Mouse (Mus musculus) heart, adult 2 months (tissue): ENCODE measurements at regions not wholly inside any gene's neighbourhood (a gene's known extent, or its start where the extent isn't known, plus 50 kb on each side); places are given as distances from the start of the nearest gene placed in this dataset.

Experiments
- CTCF ChIP-seq: fragments of 200-600 bp; IDR thresholded peaks from 2 replicates; pipeline ENCODE4 v1.8.1; 2022; ENCODE audit warnings: antibody characterized with exemption, mild to moderate bottlenecking, moderate library complexity
- EP300 ChIP-seq: fragments of 200-500 bp; IDR thresholded peaks from 2 replicates; pipeline ENCODE4 v1.6.1; 2011; ENCODE audit warnings: low read depth, low read length, control low read depth; ENCODE audit not compliant: insufficient read depth
- POLR2A ChIP-seq: fragments of 200-500 bp; IDR thresholded peaks from 2 replicates; pipeline ENCODE4 v1.6.1; 2011; ENCODE audit warnings: mild to moderate bottlenecking, low read depth, low read length, control low read depth; ENCODE audit not compliant: insufficient read depth

DNA sequence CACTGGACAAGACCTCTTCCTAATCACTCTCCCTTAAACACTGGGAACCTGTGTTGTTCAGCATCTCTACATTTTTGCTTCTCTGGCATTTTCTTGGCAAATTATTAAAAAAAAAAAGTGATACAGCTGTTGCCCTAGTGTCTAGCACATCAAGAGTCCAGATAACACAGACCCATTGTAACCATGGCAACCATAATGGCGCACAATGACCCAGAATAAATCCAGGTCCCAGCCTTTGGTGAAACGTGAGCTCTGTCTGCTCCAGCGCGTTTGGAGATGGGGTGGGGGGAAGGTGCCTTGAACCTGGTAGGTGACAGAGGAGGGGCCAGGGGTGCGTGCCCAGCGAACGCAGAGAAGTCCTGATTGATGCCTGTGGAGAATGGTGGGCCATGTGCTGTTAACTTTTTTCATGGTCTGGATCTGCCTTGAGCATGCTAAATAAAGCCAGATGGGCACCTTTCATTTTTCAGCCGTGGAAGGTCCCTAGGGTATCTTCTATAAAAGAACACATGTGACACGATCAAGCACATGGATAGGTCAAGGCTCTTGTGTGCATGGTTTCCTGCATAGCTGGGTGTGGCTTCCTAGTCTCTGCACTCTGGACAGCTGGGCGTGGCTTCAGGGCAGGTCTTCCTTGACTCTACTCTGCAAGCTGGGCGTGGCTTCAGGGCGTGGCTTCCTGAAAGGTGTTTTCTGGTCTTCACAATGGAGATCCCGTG, 63.3 kb downstream of the Adra2a start:
- TF ChIP-seq POLR2A = no peak
- TF ChIP-seq CTCF = no peak
- no peak for TF ChIP-seq EP300
